Mouse (Mus musculus) layer of hippocampus, postnatal 14 days (tissue): Measurements from ENCODE around the gene Umad1. TPM values are rescaled to one million over a fixed set of nuclear protein-coding genes. Genes with fewer than 3 reads are reported as not detected.

Experiments
- DNase-seq, 2 experiments: peaks; one replicate each; pipeline ENCODE4 v3.0.0; 2021 to 2022; ENCODE audit warnings: low spot score in 2 of 2, mixed read lengths in 1 of 2
- total RNA-seq, 2 experiments: library from RNA; stranded (reverse); gene quantifications; 2 replicates each; pipeline ENCODE4 v1.2.3; 2021

The Umad1 gene
- total RNA-seq, 2 experiments from 2014 or later, result 26.9 to 27.6 TPM

- DNase-seq, result no peak
Observed at GRCm38 (mm10) chr6:8364033-8364756, 105.1 kb downstream of the Umad1 start.

- DNase-seq, result no peak
Observed at GRCm38 (mm10) chr6:8364757-8365150, 105.7 kb downstream of the Umad1 start.

- no peak for DNase-seq
Observed at GRCm38 (mm10) chr6:8367675-8368074, 108.6 kb downstream of the Umad1 start.

GRCm38 (mm10) chr6:8368198-8368864, 109.2 kb downstream of the Umad1 start:
- no peak for DNase-seq

GRCm38 (mm10) chr6:8370624-8371023, 111.5 kb downstream of the Umad1 start:
- DNase-seq, result no peak

- no peak for DNase-seq
Observed at GRCm38 (mm10) chr6:8373051-8373450, 114.0 kb downstream of the Umad1 start.

GRCm38 (mm10) chr6:8373851-8374250, 114.8 kb downstream of the Umad1 start:
- no peak for DNase-seq

- DNase-seq, result no peak
Observed at GRCm38 (mm10) chr6:8374290-8374689, 115.2 kb downstream of the Umad1 start.

GRCm38 (mm10) chr6:8374712-8375111, 115.6 kb downstream of the Umad1 start:
- no peak for DNase-seq

GRCm38 (mm10) chr6:8376351-8376750, 117.3 kb downstream of the Umad1 start:
- no peak for DNase-seq

GRCm38 (mm10) chr6:8377667-8378066, 118.6 kb downstream of the Umad1 start:
- DNase-seq, result no peak

- DNase-seq, result no peak
Observed at GRCm38 (mm10) chr6:8389307-8389706, 130.2 kb downstream of the Umad1 start.

GRCm38 (mm10) chr6:8390296-8390695, 131.2 kb downstream of the Umad1 start:
- no peak for DNase-seq

GRCm38 (mm10) chr6:8390935-8391334, 131.8 kb downstream of the Umad1 start:
- DNase-seq, result no peak

- DNase-seq, result no peak
Observed at GRCm38 (mm10) chr6:8393029-8393428, 133.9 kb downstream of the Umad1 start.

- DNase-seq, result no peak
Observed at GRCm38 (mm10) chr6:8394044-8394443, 135.0 kb downstream of the Umad1 start.

- no peak for DNase-seq
Observed at GRCm38 (mm10) chr6:8395061-8395460, 136.0 kb downstream of the Umad1 start.

GRCm38 (mm10) chr6:8397252-8397651, 138.2 kb downstream of the Umad1 start:
- DNase-seq, result no peak

GRCm38 (mm10) chr6:8399710-8400109, 140.6 kb downstream of the Umad1 start:
- no peak for DNase-seq

- DNase-seq, result peak in 1 of 2 experiments; percentile 17
Observed at GRCm38 (mm10) chr6:8403127-8403526, 144.0 kb downstream of the Umad1 start.

GRCm38 (mm10) chr6:8405844-8406243, 146.8 kb downstream of the Umad1 start:
- DNase-seq, result no peak

GRCm38 (mm10) chr6:8408332-8408731, 149.2 kb downstream of the Umad1 start:
- DNase-seq, result no peak

- DNase-seq, result no peak
Observed at GRCm38 (mm10) chr6:8409865-8410264, 150.8 kb downstream of the Umad1 start.
